Mouse (Mus musculus) layer of hippocampus, postnatal 25 days (tissue): Measurements from ENCODE around the gene Adh1. TPM values are rescaled to one million over a fixed set of nuclear protein-coding genes. Genes with fewer than 3 reads are reported as not detected.

Source experiments
- DNase-seq, 2 experiments: peaks; one replicate each; pipeline ENCODE4 v3.0.0; 2022; ENCODE audit warnings: mixed read lengths in 2 of 2, low spot score in 1 of 2; ENCODE audit errors: extremely low spot score in 1 of 2
- total RNA-seq, 2 experiments: library from RNA; stranded (reverse); gene quantifications; 2 replicates each; pipeline ENCODE4 v1.2.3; 2021

Adh1 gene
- under 1 TPM; 0.45 to 0.59 TPM for total RNA-seq

- DNase-seq: no peak
Observed at GRCm38 (mm10) chr3:138260721-138261669, at the start of gene Adh1. Gene Adh1 (plus strand): TSS chr3:138260991.

- no peak for DNase-seq
Observed at GRCm38 (mm10) chr3:138212431-138212951, 48.3 kb upstream of the Adh1 start.

- DNase-seq: no peak
Observed at GRCm38 (mm10) chr3:138215395-138215989, 45.3 kb upstream of the Adh1 start.

DNA sequence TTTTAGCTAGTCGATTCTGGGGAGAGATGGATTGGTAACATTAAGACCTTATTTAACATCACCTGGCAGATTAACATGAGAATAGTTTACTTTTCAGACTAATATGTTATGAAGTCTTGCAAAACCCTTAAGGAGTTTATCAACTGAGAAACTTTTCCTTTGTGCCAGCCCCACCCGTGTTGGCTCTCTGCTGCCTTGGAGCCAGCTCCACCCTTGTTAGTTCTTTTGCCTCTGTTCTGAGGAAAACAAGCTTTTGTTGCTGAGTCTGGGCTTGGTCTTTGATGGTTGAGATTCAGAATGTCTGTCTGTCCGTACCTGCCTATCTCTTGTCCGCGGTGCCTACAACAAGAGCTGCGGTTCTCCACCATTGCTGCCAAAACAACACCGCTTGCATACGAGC lies 44.7 kb upstream of the Adh1 start:
- DNase-seq: no peak

GRCm38 (mm10) chr3:138217631-138218264 lies 43.0 kb upstream of the Adh1 start, which contains the start of gene Adh7:
Gene Adh7 (plus strand): TSS chr3:138217760.
- DNase-seq: no peak

GRCm38 (mm10) chr3:138221116-138221515 lies 39.7 kb upstream of the Adh1 start:
- DNase-seq: no peak

- no peak for DNase-seq
Observed at GRCm38 (mm10) chr3:138222511-138222910, 38.3 kb upstream of the Adh1 start.

- peak in 1 of 2 experiments; percentile 66 for DNase-seq
Observed at GRCm38 (mm10) chr3:138222952-138223351, 37.8 kb upstream of the Adh1 start.

GRCm38 (mm10) chr3:138224363-138224954 lies 36.3 kb upstream of the Adh1 start:
- no peak for DNase-seq

- DNase-seq: no peak
Observed at GRCm38 (mm10) chr3:138225331-138225730, 35.5 kb upstream of the Adh1 start.

GRCm38 (mm10) chr3:138225853-138226252 lies 34.9 kb upstream of the Adh1 start:
- DNase-seq: no peak

DNA sequence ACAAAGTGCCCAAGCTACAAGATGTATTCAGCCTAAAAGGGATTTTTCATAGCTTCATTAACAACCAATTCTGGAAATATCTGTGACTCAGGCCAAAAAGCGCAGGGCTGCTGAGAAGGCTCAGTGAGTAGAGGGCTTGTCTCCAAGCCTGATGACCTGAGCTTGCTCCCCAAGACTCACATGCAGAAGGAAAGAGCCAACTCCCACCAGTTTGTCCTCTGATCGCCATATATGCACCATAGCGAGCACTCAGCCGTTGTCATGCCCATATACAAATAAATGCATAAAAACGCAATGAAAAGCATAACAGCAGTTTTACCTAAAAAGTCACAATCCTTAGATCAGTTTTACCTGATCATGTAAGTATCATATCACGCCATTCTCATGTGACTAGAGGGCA lies 34.3 kb upstream of the Adh1 start:
- no peak for DNase-seq

- no peak for DNase-seq
Observed at GRCm38 (mm10) chr3:138227082-138227481, 33.7 kb upstream of the Adh1 start.

- no peak for DNase-seq
Observed at GRCm38 (mm10) chr3:138227782-138228181, 33.0 kb upstream of the Adh1 start.

DNA sequence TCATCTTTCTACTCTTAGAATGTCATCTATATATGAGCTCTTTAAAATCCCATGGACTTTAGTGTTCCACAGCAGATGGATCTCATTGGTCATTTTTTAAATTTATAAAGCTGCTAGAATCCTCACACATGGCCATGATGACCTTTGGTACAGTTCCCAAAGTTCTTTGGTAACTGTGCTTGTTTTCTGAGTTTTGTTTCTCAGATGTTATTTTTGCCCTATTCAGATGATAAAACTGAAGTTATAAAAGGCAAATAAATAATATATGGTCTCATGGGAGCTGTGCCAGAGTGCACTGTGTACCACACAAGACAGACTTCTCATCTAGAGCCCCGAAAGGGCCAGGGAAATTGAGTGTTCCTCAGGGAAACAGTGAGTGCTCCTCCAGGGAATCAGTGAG lies 31.3 kb upstream of the Adh1 start:
- DNase-seq: no peak

DNA sequence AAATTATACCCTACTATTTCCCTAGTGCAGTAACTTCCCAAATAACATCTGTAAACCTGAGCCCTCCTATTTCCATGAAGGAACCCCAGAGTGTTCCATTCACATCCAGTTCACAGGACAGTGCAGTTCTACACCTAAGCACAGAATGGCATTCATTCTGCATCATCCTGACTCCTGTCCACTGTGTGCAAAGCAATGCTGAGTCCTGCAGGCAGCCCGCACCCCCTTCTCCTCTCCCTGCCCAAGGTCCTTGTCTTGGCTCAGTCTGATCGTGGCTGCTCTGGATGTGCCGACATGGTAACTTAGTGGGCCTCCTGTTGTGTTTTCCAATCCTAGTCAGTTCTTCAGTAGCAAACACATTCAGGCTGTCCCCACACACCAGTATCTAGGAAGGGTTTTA lies 30.5 kb upstream of the Adh1 start:
- DNase-seq: no peak

GRCm38 (mm10) chr3:138231531-138231930 lies 29.3 kb upstream of the Adh1 start:
- no peak for DNase-seq

GRCm38 (mm10) chr3:138236546-138237163 lies 24.1 kb upstream of the Adh1 start:
- DNase-seq: no peak

- no peak for DNase-seq
Observed at GRCm38 (mm10) chr3:138238046-138238445, 22.7 kb upstream of the Adh1 start.

- DNase-seq: no peak
Observed at GRCm38 (mm10) chr3:138239461-138239860, 21.3 kb upstream of the Adh1 start.
